Mouse (Mus musculus): ENCODE results near the gene Vmn1r185. TPM values are rescaled to one million over a fixed set of nuclear protein-coding genes. Genes with fewer than 3 reads are reported as not detected.

Gene Vmn1r185
- not detected in 2 replicates for total RNA-seq (2023)

DNA sequence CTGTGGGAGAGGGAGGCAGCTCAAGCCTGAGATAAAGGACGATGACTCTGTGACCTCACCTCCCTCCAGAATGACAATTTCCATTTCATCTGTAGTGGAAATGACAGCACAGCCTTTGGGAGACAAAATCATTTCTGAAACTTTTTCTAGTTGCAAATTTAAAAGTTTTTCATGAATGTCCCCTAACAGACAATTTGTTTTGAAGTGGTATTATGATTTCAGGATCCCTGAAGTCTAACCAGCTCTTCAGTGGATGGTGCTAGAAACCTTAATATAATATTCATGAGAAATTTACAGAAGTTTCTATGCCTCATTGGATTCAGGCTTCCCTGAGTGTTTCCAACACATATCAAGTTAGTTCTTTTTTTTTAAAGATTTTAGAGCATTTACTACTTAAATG lies at the start of gene Vmn1r185:
Gene Vmn1r185 (minus strand): TSS at position 101 of the 400 bp plus-strand sequence.

Other genes with a start within 250 kb of the Vmn1r185 start
- not detected in 2 replicates for gene Nlrp9c, start 214.8 kb downstream of the Vmn1r185 start, total RNA-seq (2023)
- gene Nlrp4a, start 183.4 kb downstream of the Vmn1r185 start, total RNA-seq (2023) = not detected in 2 replicates
- gene Nlrp9a, start 83.4 kb downstream of the Vmn1r185 start, total RNA-seq (2023) = not detected in 2 replicates
- gene Cyp2b23, start 68.0 kb upstream of the Vmn1r185 start, total RNA-seq (2023) = not detected in 2 replicates
- not detected in 2 replicates for gene Cyp2b19, start 138.7 kb upstream of the Vmn1r185 start, total RNA-seq (2023)
- not detected in 2 replicates for gene Cyp2g1, start 190.4 kb upstream of the Vmn1r185 start, total RNA-seq (2023)
- gene Cyp2a5, start 216.8 kb upstream of the Vmn1r185 start, total RNA-seq (2023) = not detected in 2 replicates